Mouse (Mus musculus) E14TG2a.4 (cell line): ENCODE measurements at regions not wholly inside any gene's neighbourhood (a gene's known extent, or its start where the extent isn't known, plus 50 kb on each side); places are given as distances from the start of the nearest gene placed in this dataset.
"Not testable (repeated sequence)": the region's sequence is repeated elsewhere in the genome, so short reads cannot be mapped to it uniquely, and the experiment has no call there.

Source experiments
- CTCF ChIP-seq: conservative IDR thresholded peaks from 2 replicates; pipeline ENCODE4 v1.5.1; 2014; ENCODE audit warnings: low read length
- POU5F1 ChIP-seq: IDR thresholded peaks from 2 replicates; pipeline ENCODE4 v1.6.1; 2014; ENCODE audit warnings: low read length, borderline replicate concordance

GRCm38 (mm10) chr4:23656671-23657070 is 839.6 kb upstream of the Mms22l start:
- not testable (repeated sequence) for TF ChIP-seq CTCF, POU5F1
